Mouse (Mus musculus) cortical plate, adult 2 months (tissue): ENCODE measurements at regions not wholly inside any gene's neighbourhood (a gene's known extent, or its start where the extent isn't known, plus 50 kb on each side); places are given as distances from the start of the nearest gene placed in this dataset.

Experiments used
- H3K27ac ChIP-seq: fragments of 200-500 bp; 2 replicates; pipeline ENCODE4 v1.5.1; 2012; ENCODE audit warnings: low read length, control low read depth, inconsistent platforms; ENCODE audit not compliant: insufficient read depth
- H3K4me1 ChIP-seq: fragments of 200-500 bp; 2 replicates; pipeline ENCODE4 v1.6.1; 2011; ENCODE audit warnings: low read length; ENCODE audit not compliant: control insufficient read depth, insufficient read depth
- H3K4me3 ChIP-seq: fragments of 200-500 bp; 2 replicates; pipeline ENCODE4 v1.5.1; 2011; ENCODE audit warnings: mild to moderate bottlenecking, low read length, control low read depth; ENCODE audit not compliant: insufficient read depth
- CTCF ChIP-seq: fragments of 200-500 bp; IDR thresholded peaks from 2 replicates; pipeline ENCODE4 v1.5.1; 2011; ENCODE audit warnings: mild to moderate bottlenecking, control low read depth, low read length; ENCODE audit not compliant: insufficient read depth; ENCODE audit errors: extremely low read depth
- POLR2A ChIP-seq: fragments of 200-500 bp; IDR thresholded peaks from 2 replicates; pipeline ENCODE4 v1.6.1; 2011; ENCODE audit warnings: mild to moderate bottlenecking, low read length, control low read depth; ENCODE audit not compliant: insufficient read depth; ENCODE audit errors: extremely low read depth

DNA sequence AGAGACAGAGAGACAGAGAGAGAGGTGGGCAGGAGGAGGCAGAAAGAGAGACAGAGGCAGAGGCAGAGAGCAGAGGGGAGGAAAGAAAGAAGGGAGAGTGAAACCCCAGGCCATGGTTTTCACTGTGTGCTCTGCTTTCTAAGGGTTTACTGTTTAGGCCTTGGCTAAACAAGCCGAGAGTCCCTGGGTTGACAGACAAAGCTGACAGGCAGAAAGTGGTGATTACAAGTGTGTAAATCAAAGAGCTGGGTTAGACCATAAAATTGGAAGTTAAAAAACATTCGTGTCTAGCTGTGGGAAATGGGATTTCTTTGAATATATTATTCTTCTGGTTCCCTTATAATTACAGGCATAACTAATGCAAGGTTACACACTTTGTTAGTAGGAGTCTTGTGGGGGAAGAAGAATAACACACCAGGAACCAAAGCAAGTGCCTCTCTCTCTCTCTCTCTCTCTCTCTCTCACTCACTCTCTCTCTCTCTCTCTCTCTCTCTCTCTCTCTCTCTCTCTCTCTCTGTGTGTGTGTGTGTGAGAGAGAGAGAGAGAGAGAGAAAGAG is 556.0 kb downstream of the Grin2a start:
- Histone ChIP-seq H3K27ac (no peak overlapping the region), H3K4me3 (no peak overlapping the region), H3K4me1 (no peaks in the 10 kb centered on the region)
- TF ChIP-seq CTCF = no peak
- TF ChIP-seq POLR2A = no peak

DNA sequence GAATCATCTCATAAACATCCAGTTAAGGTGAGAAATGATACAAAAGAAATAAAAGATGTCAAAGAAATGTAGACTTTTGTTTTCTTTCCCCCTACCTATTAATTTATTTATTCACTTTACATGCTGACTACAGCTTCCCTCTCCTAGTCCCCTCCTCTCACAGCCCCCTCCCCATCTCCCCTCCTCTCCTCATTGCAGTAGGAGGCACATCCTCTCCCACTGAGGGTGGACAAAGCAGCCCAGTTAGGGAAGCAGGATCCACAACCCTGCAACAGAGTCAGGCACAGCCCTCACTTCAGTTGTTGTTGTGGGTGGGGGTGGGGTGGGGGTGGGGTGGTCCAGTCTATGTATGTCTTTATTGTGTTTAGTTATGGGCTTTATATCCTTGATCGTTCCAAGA is 555.5 kb downstream of the Grin2a start:
- H3K27ac ChIP-seq = no peak overlapping the region
- no peak overlapping the region for H3K4me3 ChIP-seq
- TF ChIP-seq POLR2A (no peak), CTCF (no peak)
- H3K4me1 ChIP-seq = no peaks in the 10 kb centered on the region

- TF ChIP-seq CTCF (no peak), POLR2A (no peak)
These were observed 543.3 kb downstream of the Grin2a start for GRCm38 (mm10) chr16:9452058-9452457.

GRCm38 (mm10) chr16:9457574-9457973 is 537.8 kb downstream of the Grin2a start:
- H3K27ac ChIP-seq = no peak overlapping the region
- TF ChIP-seq CTCF (no peak), POLR2A (no peak)
- no peak overlapping the region for H3K4me3 ChIP-seq
- no peaks in the 10 kb centered on the region; the same call in 1 of the 2 replicates for H3K4me1 ChIP-seq

More at GRCm38 (mm10) chr16:9452058-9452457, 543.3 kb downstream of the Grin2a start:
- Histone ChIP-seq H3K4me3 (no peak overlapping the region), H3K27ac (peak overlapping the region; percentile 21; the same call in 1 of the 2 replicates), H3K4me1 (peaks cover 2% of the 10 kb centered on the region; the same call in 1 of the 2 replicates)

GRCm38 (mm10) chr16:9462497-9462896 is 532.9 kb downstream of the Grin2a start:
- Histone ChIP-seq H3K4me1 (no peaks in the 10 kb centered on the region), H3K27ac (no peak overlapping the region), H3K4me3 (no peak overlapping the region)
- TF ChIP-seq POLR2A = no peak
- no peak for TF ChIP-seq CTCF

- H3K4me3 ChIP-seq = no peak overlapping the region
- TF ChIP-seq POLR2A = no peak
- TF ChIP-seq CTCF = peak; percentile 56
- no peak overlapping the region for H3K27ac ChIP-seq
- H3K4me1 ChIP-seq = no peaks in the 10 kb centered on the region
These were observed 526.0 kb downstream of the Grin2a start for GRCm38 (mm10) chr16:9469394-9469793.

- no peak overlapping the region for H3K4me3 ChIP-seq
- TF ChIP-seq POLR2A (no peak), CTCF (no peak)
- no peak overlapping the region for H3K27ac ChIP-seq
- no peaks in the 10 kb centered on the region for H3K4me1 ChIP-seq
These were observed 510.1 kb downstream of the Grin2a start for GRCm38 (mm10) chr16:9485291-9485690.

DNA sequence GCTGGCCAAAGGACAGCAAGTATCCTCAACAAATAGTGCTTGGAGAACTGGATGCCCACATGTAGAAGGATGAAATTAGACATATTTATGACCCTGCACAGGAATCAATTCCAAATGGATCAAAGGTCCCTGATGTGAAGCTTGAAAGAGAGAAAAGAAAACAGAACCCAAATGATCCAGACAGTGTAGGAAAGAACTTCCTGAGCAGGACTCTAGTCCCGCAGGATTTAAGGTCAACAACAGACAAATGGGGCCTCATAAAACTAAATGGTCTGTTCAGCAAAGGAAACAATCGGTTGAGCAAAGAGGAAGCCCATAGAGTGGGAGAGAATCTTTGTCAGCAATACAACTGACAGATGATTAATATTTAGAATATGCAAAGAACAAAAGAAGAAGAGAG is 497.1 kb downstream of the Grin2a start:
- Histone ChIP-seq H3K27ac (no peak overlapping the region), H3K4me3 (no peak overlapping the region), H3K4me1 (no peaks in the 10 kb centered on the region)
- no peak for TF ChIP-seq POLR2A
- TF ChIP-seq CTCF = no peak

DNA sequence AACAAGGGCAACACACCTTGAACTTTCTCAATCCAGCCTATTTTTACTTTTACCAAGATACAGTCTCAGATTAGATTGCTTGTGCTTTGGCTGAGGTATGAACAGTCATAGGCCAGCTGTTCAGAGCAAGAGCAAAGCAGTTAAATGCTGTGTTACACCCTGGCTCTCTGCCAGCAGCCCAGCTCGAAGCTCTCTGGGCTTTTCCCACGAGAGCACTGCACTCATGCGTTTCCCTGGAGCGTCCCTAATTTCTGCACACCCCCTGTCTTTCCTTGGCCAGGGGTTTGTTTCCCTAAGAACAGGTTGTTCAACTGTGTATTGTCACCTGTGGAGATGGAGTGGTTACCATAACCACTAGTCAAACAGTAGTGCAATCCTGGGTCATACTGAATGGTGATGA is 493.6 kb downstream of the Grin2a start:
- Histone ChIP-seq H3K27ac (no peak overlapping the region), H3K4me1 (no peaks in the 10 kb centered on the region), H3K4me3 (no peak overlapping the region)
- TF ChIP-seq POLR2A (no peak), CTCF (no peak)

GRCm38 (mm10) chr16:9509666-9510065 is 485.7 kb downstream of the Grin2a start:
- H3K4me1 ChIP-seq = no peaks in the 10 kb centered on the region
- H3K27ac ChIP-seq = no peak overlapping the region
- H3K4me3 ChIP-seq = no peak overlapping the region
- TF ChIP-seq POLR2A (no peak), CTCF (no peak)
